Mouse (Mus musculus) T-helper 1 cell (primary cell): ENCODE data around the gene Arhgef28.

ENCODE experiments used
- in situ Hi-C: fragments of 300-600 bp; cut with MboI, MseI; formaldehyde crosslinking; loops from one replicate; pipeline ENCODE4 v1.15.1; 2025; ENCODE audit warnings: high pct_unique_total_duplicates

Gene Arhgef28

DNA sequence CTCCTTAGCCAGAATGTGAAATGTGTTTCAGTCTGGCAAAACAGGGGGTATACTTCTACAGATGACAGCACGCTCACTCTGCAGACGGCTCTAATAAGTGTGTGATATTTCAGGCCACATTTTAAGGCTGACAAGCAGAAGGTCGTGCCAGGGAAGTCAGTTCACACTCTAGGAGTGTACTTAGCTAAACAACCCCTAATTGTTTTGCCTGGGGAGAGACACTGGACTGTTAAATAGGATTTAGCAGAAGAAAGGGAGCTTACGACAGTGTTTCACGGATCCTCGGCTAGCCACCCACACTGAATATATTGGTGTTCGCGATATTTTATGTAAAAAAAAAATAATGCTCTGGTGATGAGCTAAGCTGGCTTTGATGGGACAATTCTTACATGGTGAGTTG lies 286.6 kb downstream of the Arhgef28 start:
- in situ Hi-C loops = no loop called here

GRCm38 (mm10) chr13:97918117-97918900 lies 287.9 kb downstream of the Arhgef28 start:
- in situ Hi-C loops = no loop called here

DNA sequence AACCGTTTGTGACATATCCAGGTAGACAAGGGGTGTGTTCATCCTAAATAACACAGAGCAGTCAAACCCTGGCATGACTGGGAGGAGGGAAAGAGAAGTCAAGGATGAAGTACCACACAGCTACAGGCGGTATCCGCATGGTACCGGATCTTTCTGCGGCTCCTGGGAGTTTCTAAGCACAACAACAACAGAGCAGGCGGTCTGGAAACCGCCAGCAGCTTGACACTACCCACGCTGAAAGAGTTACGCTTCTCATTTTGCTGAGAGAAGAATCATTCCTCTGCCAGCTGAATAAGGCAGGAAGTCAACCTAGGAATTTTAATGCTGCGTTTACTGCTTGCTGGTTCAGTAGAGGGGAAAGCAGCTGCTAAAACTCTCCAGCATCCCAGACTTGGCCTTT lies 295.2 kb downstream of the Arhgef28 start:
- in situ Hi-C loops = no loop called here

DNA sequence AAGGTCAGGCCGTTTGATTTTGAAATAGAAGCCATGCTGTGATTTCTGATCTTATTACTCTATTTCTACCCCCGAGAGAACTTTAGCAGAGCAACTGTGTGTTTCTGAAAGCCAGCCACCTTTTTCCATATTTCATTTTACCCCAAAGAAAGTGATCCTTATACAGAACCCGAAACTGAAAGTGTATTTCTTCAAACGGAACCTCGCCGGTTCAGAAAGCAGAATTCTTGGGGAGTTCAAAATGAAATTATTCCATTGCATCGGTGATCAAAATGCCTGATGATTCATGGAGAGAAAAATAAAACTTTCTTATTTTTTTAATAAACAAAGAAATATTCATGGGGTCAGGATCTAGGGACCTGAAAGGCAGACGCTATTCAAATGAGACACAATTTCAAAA lies 303.4 kb downstream of the Arhgef28 start:
- in situ Hi-C loops = no loop called here

DNA sequence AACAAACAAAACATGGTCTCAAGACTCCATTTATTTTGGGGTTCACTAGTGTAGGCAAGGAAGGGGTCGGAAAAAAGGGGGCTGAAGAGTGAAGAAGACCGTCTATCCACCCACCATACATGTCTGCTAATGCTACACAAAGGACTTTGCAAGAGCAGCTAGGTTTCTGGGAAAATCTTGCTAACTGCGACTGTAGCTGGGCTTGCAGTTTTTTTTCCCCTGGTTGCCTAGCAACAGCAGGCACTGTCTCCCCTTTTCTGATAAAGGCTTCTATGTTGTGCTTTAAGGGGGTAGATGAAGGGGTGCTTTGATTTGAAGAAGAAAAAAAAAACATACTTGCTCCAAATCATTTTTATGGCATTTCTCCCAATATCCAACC lies 305.9 kb downstream of the Arhgef28 start:
- in situ Hi-C loops = no loop called here

DNA sequence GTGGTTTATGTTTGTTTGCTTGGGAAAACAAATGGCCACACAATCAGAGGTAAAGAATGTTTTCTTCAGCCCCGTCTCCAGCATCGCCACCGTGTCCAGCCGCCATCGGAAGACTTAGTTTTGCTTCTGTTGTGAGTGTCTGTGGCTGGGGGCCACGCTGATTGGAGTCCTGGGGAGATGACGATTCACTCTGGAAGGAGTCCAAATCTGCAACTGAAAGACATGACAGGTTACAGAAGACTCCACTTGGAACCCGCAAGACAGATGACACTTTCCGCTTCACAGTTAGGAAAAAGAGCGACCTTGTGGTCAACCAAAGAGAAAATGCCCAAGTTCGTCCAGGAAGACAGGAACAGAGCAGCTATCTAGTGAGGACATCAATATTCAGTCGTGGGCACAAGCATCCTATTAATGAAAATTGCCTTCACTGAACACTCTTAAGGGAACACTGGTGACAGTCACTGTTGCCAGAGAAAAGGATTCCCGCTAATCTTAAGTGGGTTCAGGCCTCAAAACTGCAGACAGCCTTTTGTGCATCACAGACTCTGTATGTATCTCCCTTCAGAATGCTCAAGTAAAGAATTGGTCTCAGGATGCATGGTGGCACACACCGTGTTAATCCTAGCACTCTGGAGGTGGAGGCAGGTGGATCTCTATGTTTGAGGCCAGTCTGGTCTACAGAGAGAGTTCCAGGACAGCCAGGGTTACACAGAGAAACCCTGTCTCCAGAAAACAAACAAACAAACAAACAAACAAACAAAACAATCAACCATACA lies 306.4 kb downstream of the Arhgef28 start:
- in situ Hi-C loops = no loop called here

GRCm38 (mm10) chr13:97898590-97898989 lies 307.6 kb downstream of the Arhgef28 start:
- in situ Hi-C loops = no loop called here

GRCm38 (mm10) chr13:97893031-97893825 lies 313.0 kb downstream of the Arhgef28 start:
- in situ Hi-C loops = loop anchor here (5.0 kb wide), 1 partner anchor 66 kb away; no protein-coding TSS in a partner anchor

DNA sequence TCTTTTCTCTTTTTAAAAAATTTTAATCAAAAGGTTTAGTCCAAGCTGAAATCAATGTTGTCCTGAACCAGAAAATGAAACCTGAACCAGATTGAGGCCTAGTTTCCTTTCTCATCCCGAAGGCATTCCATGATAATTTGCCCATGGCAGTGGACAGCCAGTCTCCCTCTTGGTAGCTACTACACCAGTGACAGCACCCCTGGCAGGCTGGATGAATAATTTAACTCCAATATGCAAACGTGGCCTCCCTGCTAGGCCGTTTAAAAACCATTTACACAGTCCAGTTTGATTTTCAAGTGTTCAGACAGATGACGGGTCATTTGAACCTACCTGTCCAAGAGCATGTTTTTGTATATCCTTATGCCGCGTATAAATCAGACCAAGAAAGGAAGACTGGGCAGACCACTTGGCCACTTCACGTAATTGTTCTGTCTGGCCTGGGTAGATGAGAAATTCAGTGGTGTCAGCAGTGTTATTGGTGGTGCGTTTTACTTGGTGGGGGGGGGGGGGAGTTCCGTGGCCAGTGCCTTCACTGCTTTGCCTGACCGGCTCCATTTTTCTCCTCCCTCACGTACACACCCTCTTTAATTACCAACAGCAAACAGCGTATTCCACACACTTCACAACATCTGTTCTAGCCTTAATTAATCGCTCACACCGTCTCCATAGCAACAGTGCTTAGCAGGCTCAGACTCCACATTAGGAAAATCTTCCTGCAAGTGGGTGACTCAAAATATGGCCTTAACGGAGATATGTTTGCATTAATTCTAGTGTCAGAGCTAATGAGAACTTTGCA lies 314.0 kb downstream of the Arhgef28 start:
- in situ Hi-C loops = loop anchor here (5.0 kb wide), 1 partner anchor 65 kb away; no protein-coding TSS in a partner anchor

- in situ Hi-C loops = no loop called here
Measured at GRCm38 (mm10) chr13:97888046-97888445, 318.2 kb downstream of the Arhgef28 start.

DNA sequence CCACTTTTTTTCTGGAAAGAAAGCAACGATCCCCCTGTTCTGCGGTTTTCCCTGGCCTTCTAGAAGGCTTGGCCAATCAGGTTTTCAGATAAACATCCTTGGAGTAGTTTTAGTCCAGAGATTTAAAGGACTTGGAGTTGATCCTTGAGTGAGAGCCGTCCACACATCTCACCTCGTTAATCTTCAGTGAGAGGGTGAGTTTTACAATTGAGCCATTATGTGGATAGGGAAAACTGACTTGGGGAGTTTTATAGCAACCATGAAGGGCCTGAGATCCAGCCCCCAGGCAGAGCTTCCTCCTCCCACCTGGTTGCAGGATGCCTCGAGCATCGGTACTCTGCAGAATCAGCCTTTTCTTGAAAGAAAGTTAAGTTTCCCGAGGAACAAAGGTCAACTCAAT lies 318.7 kb downstream of the Arhgef28 start:
- in situ Hi-C loops = no loop called here

DNA sequence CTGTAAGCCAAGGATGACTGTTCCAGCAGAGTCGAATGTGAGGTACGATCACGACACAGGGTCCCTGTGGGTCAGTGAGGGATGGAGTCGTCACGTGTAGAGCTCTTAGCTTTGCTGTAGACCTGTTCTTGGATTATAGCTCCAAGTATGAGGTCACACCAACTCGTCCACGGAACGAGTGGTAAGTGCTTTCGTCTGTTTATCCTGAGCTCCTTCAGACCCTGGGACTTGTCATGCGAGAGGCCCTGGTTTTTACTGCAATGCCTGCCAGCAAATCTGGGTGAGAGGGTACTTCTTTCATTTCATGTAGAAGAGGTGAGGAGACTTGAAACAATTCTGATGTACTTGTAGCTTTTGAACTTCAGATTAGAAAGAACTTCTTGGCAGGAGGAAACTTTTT lies 322.6 kb downstream of the Arhgef28 start:
- in situ Hi-C loops = no loop called here

GRCm38 (mm10) chr13:97876450-97876849 lies 329.8 kb downstream of the Arhgef28 start:
- in situ Hi-C loops = no loop called here

- in situ Hi-C loops = no loop called here
Measured at GRCm38 (mm10) chr13:97876031-97876430, 330.2 kb downstream of the Arhgef28 start.

- in situ Hi-C loops = no loop called here
Measured at GRCm38 (mm10) chr13:97869428-97869827, 336.8 kb downstream of the Arhgef28 start.

- in situ Hi-C loops = no loop called here
Measured at GRCm38 (mm10) chr13:97867322-97867962, 338.8 kb downstream of the Arhgef28 start.

- in situ Hi-C loops = loop anchor here (5.0 kb wide), 1 partner anchor 73 kb away; no protein-coding TSS in a partner anchor
Measured at GRCm38 (mm10) chr13:97859071-97859470, 347.2 kb downstream of the Arhgef28 start.

GRCm38 (mm10) chr13:97857860-97858259 lies 348.4 kb downstream of the Arhgef28 start:
- in situ Hi-C loops = loop anchor here (5.0 kb wide), 1 partner anchor 74 kb away; no protein-coding TSS in a partner anchor

GRCm38 (mm10) chr13:97853356-97853968 lies 352.8 kb downstream of the Arhgef28 start:
- in situ Hi-C loops = no loop called here
